Mouse (Mus musculus): Measurements from ENCODE around the gene Csmd2. TPM values are rescaled to one million over a fixed set of nuclear protein-coding genes. Genes with fewer than 3 reads are reported as not detected.

Gene Csmd2
- total RNA-seq, 4 experiments from 2014 or later, result 0.92 to 2.9 (median 1.5) TPM

DNA sequence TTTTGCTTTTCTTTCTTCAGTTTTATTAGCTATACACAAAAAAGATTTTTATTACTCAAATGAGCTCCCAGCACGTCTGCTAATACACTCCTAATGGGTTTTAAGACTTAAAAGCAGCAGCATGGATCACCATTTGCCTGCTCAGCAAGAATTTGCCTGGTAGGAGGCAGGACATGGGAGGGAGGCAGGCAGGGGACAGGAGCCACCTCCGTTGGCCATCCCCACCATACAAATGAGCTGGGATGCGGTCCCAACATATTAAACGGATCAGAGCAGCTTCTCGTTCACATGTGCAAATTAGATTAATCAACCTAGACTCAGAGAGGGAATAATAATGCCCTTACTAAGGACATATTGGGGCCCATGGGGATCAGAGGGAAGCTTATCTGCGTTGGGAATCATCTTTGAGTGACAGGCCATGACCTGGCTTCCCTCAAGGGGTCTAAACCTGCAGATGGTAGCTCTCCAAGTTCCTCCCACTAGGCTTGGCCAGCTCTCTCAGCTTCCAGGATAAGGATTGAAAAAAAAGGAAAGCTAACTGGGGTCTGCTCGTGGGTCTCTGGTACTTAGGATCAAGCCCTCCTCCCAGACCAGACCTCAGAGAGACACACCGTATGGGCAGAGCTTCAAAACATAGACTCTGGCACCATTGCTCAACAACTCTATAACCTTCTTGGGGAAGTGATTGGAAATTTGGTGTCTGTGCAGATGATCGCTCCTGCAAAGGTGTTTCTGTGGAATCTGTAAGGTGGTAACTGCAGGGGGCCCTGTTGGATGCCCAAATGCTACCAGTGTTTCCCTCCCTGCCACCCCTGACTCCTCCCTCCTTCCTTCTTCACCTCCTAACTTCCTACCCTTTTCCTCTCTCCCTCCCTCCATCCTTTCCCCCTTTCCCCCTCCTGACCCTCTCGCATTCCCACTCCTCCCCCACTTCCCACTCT lies 153.8 kb downstream of the Csmd2 start:
- no peak for DNase-seq

DNA sequence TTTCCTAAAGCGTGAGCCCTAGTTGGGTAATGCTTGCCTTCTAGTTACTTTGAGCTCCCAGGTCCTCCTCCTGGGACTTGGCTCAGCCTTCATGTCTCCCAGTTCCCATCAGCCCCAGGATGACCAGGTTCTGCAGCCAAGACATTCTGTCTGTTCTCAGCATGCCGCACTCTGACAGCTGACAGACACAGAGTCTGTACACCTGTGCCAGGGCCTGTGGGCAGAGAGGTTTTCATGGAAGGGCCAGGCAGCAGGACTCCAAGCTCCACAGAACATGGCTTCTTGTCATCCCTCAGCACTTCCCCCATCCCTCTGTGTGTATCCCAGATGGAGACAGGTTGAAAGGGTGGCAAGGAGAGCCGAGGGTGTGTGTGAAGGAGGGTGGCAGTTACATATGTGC lies 154.6 kb downstream of the Csmd2 start:
- DNase-seq, result no peak

GRCm38 (mm10) chr4:128143147-128143546 lies 155.5 kb downstream of the Csmd2 start:
- no peak for DNase-seq

DNA sequence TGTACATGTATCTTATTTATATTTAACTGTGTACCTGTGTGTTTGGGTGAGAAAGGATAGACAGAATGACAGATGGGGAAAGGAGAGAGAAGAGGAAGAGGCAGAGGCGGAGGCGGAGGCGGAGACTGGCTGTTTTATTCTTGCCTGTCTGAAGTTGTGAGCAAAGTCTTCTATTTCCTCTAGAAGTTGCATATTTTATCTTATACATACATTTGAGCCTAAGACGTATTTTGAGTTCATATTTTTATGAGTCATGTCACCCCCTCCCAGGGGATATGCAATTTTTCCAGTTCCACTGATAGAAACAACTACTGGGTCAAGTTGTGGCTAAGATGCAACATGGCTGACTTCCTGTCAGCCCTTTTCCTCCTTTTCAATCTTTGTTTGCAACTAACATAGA lies 161.9 kb downstream of the Csmd2 start:
- DNase-seq, result no peak

DNA sequence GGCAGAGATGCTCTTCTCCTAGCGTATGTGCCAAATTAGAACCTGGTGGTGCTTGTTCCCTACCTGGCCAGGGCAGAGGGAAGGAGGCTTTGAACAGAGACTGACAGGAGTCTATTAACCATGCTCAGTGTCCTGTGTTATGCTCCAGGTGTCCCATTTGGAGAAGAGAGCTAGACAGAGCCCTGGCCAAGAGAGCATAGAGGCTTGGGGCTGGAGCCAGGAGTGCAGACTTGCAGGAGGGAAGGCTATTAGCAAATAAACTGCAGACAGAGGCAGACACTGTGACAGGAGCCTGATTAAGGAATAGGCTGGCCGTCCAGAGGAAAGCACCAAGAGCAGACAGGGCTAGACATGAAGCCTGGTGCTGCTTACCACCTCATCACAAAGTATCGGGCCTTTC lies 164.4 kb downstream of the Csmd2 start:
- DNase-seq, result no peak

DNA sequence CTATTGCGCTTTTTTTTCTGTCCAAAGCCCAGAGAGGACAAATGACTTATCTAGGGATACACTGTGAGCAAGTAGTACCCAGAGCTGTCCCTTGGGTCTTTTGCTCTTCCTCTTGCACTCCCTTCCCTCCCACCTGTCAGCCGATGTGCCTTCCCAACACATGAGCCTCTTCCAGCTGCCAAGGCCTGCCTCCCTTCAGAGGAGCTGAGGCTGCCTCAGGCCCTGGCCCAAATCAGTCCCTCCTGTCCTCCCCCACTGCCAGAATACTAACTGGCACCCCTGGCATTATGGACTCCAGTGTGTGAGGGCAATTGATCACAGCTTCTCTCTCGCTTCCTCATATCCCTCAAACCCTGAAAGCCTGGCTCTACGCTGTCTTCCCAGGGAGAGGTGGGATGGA lies 165.5 kb downstream of the Csmd2 start:
- DNase-seq, result no peak

DNA sequence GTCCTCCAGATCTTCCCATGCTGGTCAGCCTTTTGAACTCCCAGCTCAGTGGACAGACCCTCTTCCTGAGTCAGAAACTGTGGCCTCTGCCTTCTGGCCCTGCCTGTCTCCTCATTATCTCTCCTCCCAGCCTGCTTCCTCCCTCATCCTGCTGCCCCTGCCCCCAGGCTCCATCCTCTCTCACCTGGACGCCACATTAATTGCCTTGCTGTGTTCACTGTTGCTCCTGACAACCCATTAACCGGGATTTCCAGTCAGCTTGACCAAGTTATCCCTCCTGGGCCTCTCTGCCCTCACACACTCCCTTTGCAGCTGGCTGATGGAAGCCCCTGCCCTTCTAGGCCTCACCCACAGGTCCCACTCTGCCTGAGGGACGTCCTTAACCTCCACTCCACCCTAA lies 167.6 kb downstream of the Csmd2 start:
- no peak for DNase-seq

DNA sequence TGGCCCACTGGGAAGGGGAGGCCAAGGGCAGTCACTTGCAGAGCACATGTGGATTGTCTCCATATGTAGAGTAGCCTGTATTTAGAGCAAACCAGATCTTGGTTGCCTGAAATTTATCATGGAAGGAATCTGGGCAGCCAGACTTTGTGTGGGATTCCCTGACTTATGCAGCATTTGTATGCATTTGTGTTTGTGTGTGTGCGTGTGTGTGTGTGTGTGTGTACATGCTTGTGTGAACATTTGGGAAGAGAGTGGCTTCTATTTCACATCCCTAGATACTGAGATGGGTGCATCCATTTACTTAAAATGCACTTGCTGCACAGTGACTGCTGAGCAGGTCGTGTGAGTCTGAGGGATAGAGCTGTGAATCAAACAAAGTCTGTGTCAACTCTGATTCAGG lies 173.0 kb downstream of the Csmd2 start:
- no peak for DNase-seq

- DNase-seq, result no peak
These were observed 182.5 kb downstream of the Csmd2 start for GRCm38 (mm10) chr4:128170181-128170580.

DNA sequence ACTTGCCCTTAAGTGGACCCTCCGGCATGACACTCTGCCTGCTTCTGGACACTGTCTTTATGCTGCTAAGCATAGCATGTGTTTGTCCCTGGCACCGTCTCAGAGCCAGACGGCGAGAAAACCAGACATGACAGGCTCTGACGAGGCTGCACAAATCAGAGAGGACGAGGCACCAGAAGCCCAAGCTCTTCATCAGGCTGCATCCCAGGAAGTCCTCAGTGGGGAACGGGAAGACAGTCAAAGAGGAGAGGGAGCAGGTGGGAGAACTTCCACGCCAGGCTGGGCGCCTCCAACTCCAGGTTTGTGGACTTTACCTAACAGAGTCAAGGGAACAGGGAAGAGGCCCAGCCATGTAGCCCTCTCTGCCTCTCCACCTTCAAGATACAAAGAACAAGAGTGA lies 183.6 kb downstream of the Csmd2 start:
- no peak for DNase-seq

DNA sequence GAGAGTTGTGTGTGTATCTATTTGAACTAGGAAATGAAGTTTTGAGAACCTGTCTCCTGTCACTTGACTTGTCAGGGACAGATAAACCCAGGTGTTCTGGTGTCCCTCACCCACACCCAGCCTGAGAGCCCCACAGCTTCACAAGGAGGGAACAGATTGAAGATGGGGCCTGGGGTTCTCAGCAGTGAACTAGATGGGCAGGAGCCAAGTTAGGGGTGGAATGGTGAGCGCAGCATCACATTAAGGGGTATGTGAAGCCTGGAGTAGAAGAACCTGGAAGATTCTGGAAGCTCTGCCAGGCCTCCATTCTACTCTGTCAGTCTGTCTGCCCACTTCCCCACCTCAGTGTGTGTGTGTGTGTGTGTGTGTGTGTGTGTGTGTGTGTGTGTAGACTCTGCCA lies 184.0 kb downstream of the Csmd2 start:
- DNase-seq, result no peak

GRCm38 (mm10) chr4:128178974-128179373 lies 191.3 kb downstream of the Csmd2 start:
- no peak for DNase-seq

DNA sequence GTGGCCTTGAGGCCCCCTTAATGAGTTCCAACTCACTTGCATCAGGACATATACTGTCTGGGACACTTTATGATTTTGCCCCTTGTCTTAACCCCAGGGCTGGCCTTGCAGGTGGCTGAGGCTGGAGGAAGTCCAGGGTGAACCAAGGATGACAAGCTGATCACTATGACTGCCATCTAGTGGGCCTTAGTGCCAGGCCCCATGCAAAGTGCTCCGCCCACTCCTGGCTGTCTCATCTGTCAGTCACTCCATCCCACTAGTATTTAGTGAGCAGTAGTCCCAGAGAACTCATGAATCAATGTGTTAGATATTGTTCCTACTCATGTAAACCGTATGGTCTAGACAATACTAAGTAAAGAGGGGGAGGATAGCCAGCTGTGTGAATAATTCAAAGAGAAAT lies 191.9 kb downstream of the Csmd2 start:
- DNase-seq, result no peak

DNA sequence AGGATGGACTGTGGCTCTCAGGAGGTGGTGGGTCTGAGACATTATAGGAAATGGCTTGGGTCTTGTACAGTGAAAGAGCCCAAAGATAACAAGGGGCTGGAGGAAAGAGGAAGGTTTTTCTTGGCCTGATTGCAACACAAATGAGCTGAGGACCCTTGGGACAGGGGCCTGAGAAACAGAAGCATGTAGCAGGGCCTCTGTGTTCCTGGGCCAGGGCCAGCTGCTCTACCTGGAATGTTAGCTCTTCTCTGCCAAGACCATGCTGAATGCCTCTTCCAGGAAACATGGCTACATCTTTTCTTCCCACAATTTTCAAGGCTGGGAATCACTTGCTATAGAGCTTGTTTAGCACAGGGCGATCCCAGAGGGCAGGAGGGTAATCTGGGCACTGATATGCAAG lies 197.1 kb downstream of the Csmd2 start:
- DNase-seq, result no peak

- no peak for DNase-seq
These were observed 206.8 kb downstream of the Csmd2 start for GRCm38 (mm10) chr4:128194454-128194853.

- no peak for DNase-seq
These were observed 230.4 kb downstream of the Csmd2 start for GRCm38 (mm10) chr4:128217991-128218595.

- DNase-seq, result no peak
These were observed 236.8 kb downstream of the Csmd2 start for GRCm38 (mm10) chr4:128224453-128224852.

GRCm38 (mm10) chr4:128227377-128228316 lies 240.0 kb downstream of the Csmd2 start:
- no peak for DNase-seq

GRCm38 (mm10) chr4:128233458-128233857 lies 245.8 kb downstream of the Csmd2 start:
- DNase-seq, result no peak

DNA sequence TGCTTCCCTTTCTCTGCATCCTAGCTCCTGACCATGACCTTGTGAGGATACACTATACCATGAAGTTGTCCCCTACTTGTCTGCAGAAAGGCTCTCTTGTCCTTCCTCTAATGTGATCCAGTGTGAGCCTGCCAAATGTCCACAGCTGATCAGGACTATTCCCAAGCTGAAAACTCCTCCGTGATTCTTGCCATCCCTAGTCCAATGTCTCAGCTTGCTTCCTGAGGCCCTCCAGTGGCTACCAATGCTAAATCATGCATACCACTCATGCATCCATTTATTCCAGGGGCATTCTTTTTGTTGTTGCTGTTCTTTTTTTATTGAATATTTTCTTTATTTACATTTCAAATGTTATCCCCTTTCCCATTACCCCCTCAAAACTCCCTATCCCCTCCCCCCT lies 251.5 kb downstream of the Csmd2 start:
- DNase-seq, result no peak

DNA sequence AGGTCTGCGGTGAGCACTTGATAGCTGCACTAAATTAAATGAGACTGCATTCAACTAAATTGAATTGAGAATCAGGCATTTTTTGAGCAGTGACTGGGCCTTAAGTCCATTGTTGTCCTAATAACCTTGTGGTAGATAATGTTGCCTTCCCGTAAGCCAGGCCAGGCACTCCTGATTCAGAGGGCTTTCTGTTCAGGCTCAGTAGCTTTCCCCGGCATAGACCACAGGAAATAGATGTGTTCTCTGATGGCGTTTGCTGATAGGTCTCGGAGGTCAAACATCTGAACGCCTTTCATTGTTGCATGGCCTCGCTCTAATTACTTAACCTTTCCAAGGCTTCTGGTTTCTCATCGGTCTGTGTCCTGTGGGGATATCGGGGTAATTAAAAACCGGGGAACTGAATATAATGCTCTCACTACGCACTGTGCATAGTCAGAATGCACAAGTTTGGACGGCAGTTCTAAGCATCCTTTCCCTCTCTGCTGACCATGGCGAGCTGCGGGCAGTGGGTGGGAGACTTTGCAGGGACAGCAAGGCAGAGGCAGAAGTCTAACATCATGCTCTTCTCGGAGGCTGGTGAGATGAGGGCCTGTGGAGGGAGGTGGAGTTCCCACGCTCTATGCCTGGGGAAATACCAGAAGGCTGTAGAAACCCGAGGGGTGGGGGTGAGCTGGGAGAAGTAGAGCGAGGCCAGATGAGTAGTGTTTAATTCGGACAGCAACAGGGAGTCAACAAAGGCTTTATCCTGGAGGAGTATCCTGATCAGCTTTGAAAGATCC lies 253.6 kb downstream of the Csmd2 start:
- no peak for DNase-seq

DNA sequence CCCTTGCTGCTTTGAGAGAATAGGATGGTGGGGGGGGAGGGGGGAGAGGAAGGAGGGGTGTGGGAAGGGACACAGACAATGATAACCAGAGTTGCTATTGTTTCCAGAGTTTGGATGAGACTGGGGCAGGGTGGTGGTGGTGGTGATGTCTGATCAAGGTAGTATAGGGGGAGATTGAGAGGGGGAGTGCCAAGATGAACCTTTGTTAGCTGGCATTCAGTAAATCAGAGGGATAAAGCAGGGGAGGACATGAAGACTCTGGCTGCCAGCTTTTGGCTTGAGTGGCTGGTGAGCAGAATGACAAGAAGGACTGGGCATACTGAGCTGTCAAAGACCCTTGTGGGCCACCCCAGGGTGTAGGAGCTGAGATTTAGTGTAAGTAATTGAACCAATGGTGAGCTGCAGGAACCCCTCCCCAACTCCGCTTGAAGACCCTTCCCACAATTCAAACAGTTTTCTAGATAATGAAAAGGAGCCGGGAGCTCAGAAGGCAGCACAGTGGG lies 254.2 kb downstream of the Csmd2 start:
- no peak for DNase-seq
